Mouse (Mus musculus): Measurements from ENCODE around the gene Pdpn. TPM values are rescaled to one million over a fixed set of nuclear protein-coding genes. Genes with fewer than 3 reads are reported as not detected.

Gene Pdpn
- polyA plus RNA-seq, 2 experiments = 0.47 to 1.0 TPM

GRCm38 (mm10) chr4:143279016-143279415, 20.3 kb downstream of the Pdpn start:
- no peak overlapping the region for H3K9ac ChIP-seq (replicated peaks)
- 77% methylated on average over 5 of the region's 5 CpGs for WGBS (ENCODE audit: insufficient replicate concordance)
- no peak overlapping the region for H3K4me2 ChIP-seq (ENCODE audit: low read depth)
- H3K4me1 ChIP-seq (replicated peaks; ENCODE audit: control insufficient read depth in 2 of 2, insufficient read depth in 2 of 2, low read length in 1 of 2) = peaks cover 0 to 2% of the 10 kb centered on the region in 2 experiments; a peak in 1 of 4 replicates
- no peak for DNase-seq (ENCODE audit: low read depth in 3 of 3, low spot score in 3 of 3)
- H3K27ac ChIP-seq = no peak overlapping the region
- no peaks in the 10 kb centered on the region for H3K9me3 ChIP-seq (ENCODE audit: control insufficient read depth, low read length)
- no peak overlapping the region for H3K4me3 ChIP-seq (ENCODE audit: insufficient read depth in 1 of 2, low read depth in 2 of 2, low read length in 2 of 2)
- no peak for ATAC-seq (ENCODE audit: insufficient read depth)
- no peaks in the 10 kb centered on the region for H3K27me3 ChIP-seq (ENCODE audit: control insufficient read depth, insufficient read depth, low read length)
- no peaks in the 10 kb centered on the region for H3K36me3 ChIP-seq (replicated peaks; ENCODE audit: control insufficient read depth, insufficient read depth, low read depth)
- TF ChIP-seq EP300 (IDR thresholded peaks at IDR 0.05; ENCODE audit: low read depth) (no peak), CTCF (IDR thresholded peaks at IDR 0.05; ENCODE audit: low read depth) (no peak)

- no peaks in the 10 kb centered on the region for H3K27me3 ChIP-seq (ENCODE audit: control insufficient read depth, insufficient read depth, low read length)
- TF ChIP-seq CTCF (IDR thresholded peaks at IDR 0.05; ENCODE audit: low read depth) (no peak), EP300 (IDR thresholded peaks at IDR 0.05; ENCODE audit: low read depth) (no peak)
- peaks cover 0 to 2% of the 10 kb centered on the region in 2 experiments; a peak in 1 of 4 replicates for H3K4me1 ChIP-seq (replicated peaks; ENCODE audit: control insufficient read depth in 2 of 2, insufficient read depth in 2 of 2, low read length in 1 of 2)
- no peak overlapping the region for H3K27ac ChIP-seq
- DNase-seq (ENCODE audit: low read depth in 3 of 3, low spot score in 3 of 3) (no peak), ATAC-seq (ENCODE audit: insufficient read depth) (no peak)
- no peaks in the 10 kb centered on the region for H3K9me3 ChIP-seq (ENCODE audit: control insufficient read depth, low read length)
- no peaks in the 10 kb centered on the region for H3K36me3 ChIP-seq (replicated peaks; ENCODE audit: control insufficient read depth, insufficient read depth, low read depth)
- no peak overlapping the region for H3K4me2 ChIP-seq (ENCODE audit: low read depth)
- no peak overlapping the region for H3K9ac ChIP-seq (replicated peaks)
- WGBS (ENCODE audit: insufficient replicate concordance) = 52% methylated on average over 14 of the region's 14 CpGs
- no peak overlapping the region for H3K4me3 ChIP-seq (ENCODE audit: insufficient read depth in 1 of 2, low read depth in 2 of 2, low read length in 2 of 2)
Measured at GRCm38 (mm10) chr4:143278429-143278871, 20.9 kb downstream of the Pdpn start.

GRCm38 (mm10) chr4:143277319-143277718, 22.0 kb downstream of the Pdpn start:
- H3K9me3 ChIP-seq (ENCODE audit: control insufficient read depth, low read length) = no peaks in the 10 kb centered on the region
- H3K4me2 ChIP-seq (ENCODE audit: low read depth) = no peak overlapping the region
- H3K36me3 ChIP-seq (replicated peaks; ENCODE audit: control insufficient read depth, insufficient read depth, low read depth) = no peaks in the 10 kb centered on the region
- no peak overlapping the region for H3K27ac ChIP-seq
- TF ChIP-seq EP300 (IDR thresholded peaks at IDR 0.05; ENCODE audit: low read depth) = no peak
- TF ChIP-seq CTCF (IDR thresholded peaks at IDR 0.05; ENCODE audit: low read depth) = no peak
- no peak overlapping the region for H3K4me3 ChIP-seq (ENCODE audit: insufficient read depth in 1 of 2, low read depth in 2 of 2, low read length in 2 of 2)
- 26% methylated on average over 6 of the region's 6 CpGs for WGBS (ENCODE audit: insufficient replicate concordance)
- peaks cover 0 to 2% of the 10 kb centered on the region in 2 experiments; a peak in 1 of 4 replicates for H3K4me1 ChIP-seq (replicated peaks; ENCODE audit: control insufficient read depth in 2 of 2, insufficient read depth in 2 of 2, low read length in 1 of 2)
- no peak for ATAC-seq (ENCODE audit: insufficient read depth)
- H3K9ac ChIP-seq (replicated peaks) = no peak overlapping the region
- DNase-seq (ENCODE audit: low read depth in 3 of 3, low spot score in 3 of 3) = no peak
- H3K27me3 ChIP-seq (ENCODE audit: control insufficient read depth, insufficient read depth, low read length) = no peaks in the 10 kb centered on the region

GRCm38 (mm10) chr4:143271571-143271970, 27.8 kb downstream of the Pdpn start:
- ATAC-seq (ENCODE audit: insufficient read depth) (no peak), DNase-seq (ENCODE audit: low read depth in 3 of 3, low spot score in 3 of 3) (no peak)
- no peaks in the 10 kb centered on the region for H3K9me3 ChIP-seq (ENCODE audit: control insufficient read depth, low read length)
- TF ChIP-seq EP300 (IDR thresholded peaks at IDR 0.05; ENCODE audit: low read depth) = no peak
- no peak for TF ChIP-seq CTCF (IDR thresholded peaks at IDR 0.05; ENCODE audit: low read depth)
- no peak overlapping the region for H3K27ac ChIP-seq
- no peaks in the 10 kb centered on the region for H3K27me3 ChIP-seq (ENCODE audit: control insufficient read depth, insufficient read depth, low read length)
- no peaks in the 10 kb centered on the region for H3K36me3 ChIP-seq (replicated peaks; ENCODE audit: control insufficient read depth, insufficient read depth, low read depth)
- 43% methylated on average over 6 of the region's 6 CpGs for WGBS (ENCODE audit: insufficient replicate concordance)
- no peaks in the 10 kb centered on the region for H3K4me1 ChIP-seq (replicated peaks; ENCODE audit: control insufficient read depth in 2 of 2, insufficient read depth in 2 of 2, low read length in 1 of 2)
- no peak overlapping the region for H3K4me3 ChIP-seq (ENCODE audit: insufficient read depth in 1 of 2, low read depth in 2 of 2, low read length in 2 of 2)
- no peak overlapping the region for H3K4me2 ChIP-seq (ENCODE audit: low read depth)
- H3K9ac ChIP-seq (replicated peaks) = no peak overlapping the region

GRCm38 (mm10) chr4:143270903-143271302, 28.5 kb downstream of the Pdpn start:
- Histone ChIP-seq H3K9ac (replicated peaks) (no peak overlapping the region), H3K27ac (no peak overlapping the region), H3K9me3 (ENCODE audit: control insufficient read depth, low read length) (no peaks in the 10 kb centered on the region), H3K4me3 (ENCODE audit: insufficient read depth in 1 of 2, low read depth in 2 of 2, low read length in 2 of 2) (no peak overlapping the region), H3K4me1 (replicated peaks; ENCODE audit: control insufficient read depth in 2 of 2, insufficient read depth in 2 of 2, low read length in 1 of 2) (no peaks in the 10 kb centered on the region), H3K27me3 (ENCODE audit: control insufficient read depth, insufficient read depth, low read length) (no peaks in the 10 kb centered on the region), H3K36me3 (replicated peaks; ENCODE audit: control insufficient read depth, insufficient read depth, low read depth) (no peaks in the 10 kb centered on the region), H3K4me2 (ENCODE audit: low read depth) (no peak overlapping the region)
- no peak for TF ChIP-seq CTCF (IDR thresholded peaks at IDR 0.05; ENCODE audit: low read depth)
- no peak for TF ChIP-seq EP300 (IDR thresholded peaks at IDR 0.05; ENCODE audit: low read depth)
- ATAC-seq (ENCODE audit: insufficient read depth) (no peak), DNase-seq (ENCODE audit: low read depth in 3 of 3, low spot score in 3 of 3) (no peak)
- WGBS (ENCODE audit: insufficient replicate concordance) = 28% methylated on average over 3 of the region's 3 CpGs
